Mouse (Mus musculus): Measurements from ENCODE around the gene Dis3.

Dis3 gene

DNA sequence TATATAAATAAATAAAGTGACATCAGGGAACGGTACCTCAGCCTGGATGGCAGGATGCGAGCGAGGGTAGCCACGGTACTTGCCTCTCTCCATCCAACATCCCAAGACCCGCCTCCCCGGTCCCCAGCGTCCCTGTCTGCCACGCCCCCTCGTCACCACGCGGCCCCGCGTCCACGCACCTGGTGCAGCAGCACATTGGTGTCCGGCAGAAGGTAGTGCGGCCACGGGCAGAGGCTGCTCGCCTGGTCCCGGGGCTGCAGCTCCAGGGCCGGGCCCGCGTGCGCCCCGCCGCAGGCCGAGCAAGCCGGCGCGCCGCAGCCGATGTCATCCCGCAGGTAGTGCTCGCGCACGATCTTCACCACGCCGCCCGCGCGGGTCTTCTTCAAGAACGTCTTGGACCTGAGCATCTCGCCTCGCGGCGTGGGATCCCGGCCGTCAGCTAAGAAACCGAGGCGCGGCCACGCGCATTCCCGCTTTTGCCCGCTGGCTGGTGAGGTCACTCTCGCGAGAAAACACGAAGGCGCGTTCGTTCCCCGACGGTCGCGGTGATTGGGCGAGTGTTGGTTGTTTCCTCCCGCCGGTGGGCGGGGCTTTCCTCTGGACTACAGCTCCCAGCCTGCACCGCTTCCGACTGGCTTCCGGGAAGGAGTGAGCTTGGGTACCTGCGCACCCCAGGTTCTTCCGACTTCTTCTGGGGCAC is at the start of gene Dis3, which contains the start of gene Pibf1:
Dis3 (minus strand) TSS at position 504 of the 700 bp plus-strand sequence.
Pibf1 (plus strand) TSS at position 158 of the 700 bp plus-strand sequence.
- DNase-seq: peak; percentile 100

- DNase-seq: no peak
Measured at GRCm38 (mm10) chr14:99146841-99147240, 47.3 kb upstream of the Dis3 start.

GRCm38 (mm10) chr14:99141786-99142633 is 42.4 kb upstream of the Dis3 start:
- DNase-seq: peak; percentile 88

DNA sequence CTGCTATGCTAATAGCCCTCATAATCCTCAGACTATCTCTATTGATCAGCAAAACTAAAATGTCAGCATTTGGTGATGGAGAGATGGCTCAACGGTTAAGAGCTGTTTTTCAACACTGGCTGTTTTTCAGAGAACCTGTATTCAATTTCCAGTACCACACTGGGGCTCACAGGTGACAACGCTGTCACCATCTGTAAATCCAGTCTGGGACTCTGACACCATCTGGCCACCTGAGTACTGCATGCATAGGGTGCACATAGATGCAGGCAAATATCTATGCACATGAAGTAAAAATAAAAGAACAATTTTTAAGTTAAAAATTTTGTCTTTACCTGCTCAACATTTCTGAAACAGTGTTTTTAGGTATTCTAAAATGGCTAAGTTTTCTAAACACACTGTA is 40.5 kb upstream of the Dis3 start:
- DNase-seq: no peak

DNA sequence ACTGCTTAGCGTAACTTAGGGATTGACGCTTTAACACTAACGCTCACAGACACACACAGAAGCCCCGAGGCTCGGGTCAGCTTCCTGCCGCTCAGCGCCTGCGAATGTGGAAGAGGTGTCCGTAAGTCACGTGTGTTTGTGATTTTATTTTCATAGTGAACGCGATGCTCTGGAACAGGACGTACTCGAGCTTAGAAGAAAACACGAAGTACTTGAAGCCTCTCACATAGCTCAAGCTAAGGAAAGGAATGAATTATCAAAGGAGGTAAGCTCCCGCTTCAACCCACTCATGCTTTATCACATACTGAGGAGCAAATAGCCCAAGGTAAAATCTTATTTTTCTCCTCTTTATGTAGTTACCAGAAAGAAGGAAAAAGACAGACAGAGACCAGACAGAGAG is 36.7 kb upstream of the Dis3 start:
- no peak for DNase-seq

- DNase-seq: no peak
Measured at GRCm38 (mm10) chr14:99135761-99136160, 36.2 kb upstream of the Dis3 start.

- no peak for DNase-seq
Measured at GRCm38 (mm10) chr14:99134048-99134447, 34.5 kb upstream of the Dis3 start.

- DNase-seq: no peak
Measured at GRCm38 (mm10) chr14:99129050-99129449, 29.5 kb upstream of the Dis3 start.

- DNase-seq: no peak
Measured at GRCm38 (mm10) chr14:99127509-99127908, 27.9 kb upstream of the Dis3 start.

DNA sequence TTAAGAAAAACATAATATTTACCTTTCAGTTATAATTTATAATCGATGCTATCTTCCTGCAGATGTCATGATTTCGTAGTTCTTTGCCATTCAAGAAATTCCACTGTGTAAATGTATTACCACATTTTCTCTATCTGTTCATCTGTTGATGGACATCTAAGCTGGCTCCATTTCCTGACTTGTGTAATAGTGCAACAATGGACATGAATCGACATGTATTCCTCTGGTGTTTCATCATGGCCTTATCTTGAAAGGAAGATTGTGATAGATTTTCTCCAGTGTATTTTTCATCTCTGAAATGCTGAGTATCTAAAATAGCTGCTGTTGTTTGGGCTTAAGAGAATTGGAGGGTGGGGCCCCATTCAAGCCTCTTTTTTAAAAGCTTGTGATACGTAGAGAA is 27.1 kb upstream of the Dis3 start:
- DNase-seq: no peak

GRCm38 (mm10) chr14:99124076-99124475 is 24.5 kb upstream of the Dis3 start:
- DNase-seq: no peak

DNA sequence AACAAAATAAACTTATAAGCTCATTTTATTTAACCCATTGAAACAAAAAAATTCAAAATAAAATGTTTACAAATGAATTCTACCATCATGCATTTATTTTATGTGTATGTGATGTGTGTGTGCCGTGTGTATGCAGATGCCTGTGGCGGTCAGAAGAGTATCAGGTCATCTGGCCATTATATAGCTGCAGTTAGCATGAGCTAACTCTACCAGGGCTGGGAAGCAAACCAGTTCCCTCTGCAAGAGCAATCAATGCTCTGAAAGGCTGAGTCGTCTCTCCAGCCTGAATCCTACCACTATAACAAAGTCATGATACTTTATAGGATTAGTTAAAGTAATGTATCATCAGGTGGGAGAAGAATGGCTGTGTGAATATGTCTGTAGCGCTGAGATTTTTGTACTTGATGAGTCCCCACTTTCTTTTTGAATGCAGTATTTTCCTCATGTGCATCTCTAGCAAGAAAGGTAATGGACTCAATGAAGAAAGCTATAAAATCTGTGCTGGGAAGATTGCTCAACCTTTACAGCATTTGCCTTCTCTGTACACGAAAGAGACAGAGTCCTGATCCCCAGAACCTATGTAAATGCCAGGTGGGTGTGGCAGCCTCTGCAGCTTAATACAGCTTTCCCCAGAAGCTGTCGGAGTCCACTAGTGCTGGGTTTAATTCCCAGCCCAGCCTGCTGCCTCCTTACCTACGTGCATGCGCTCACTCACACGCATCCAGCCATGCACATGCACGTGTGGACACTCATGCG is 22.2 kb upstream of the Dis3 start:
- no peak for DNase-seq

- DNase-seq: no peak
Measured at GRCm38 (mm10) chr14:99117576-99117975, 18.0 kb upstream of the Dis3 start.

GRCm38 (mm10) chr14:99108762-99109161 is 9.2 kb upstream of the Dis3 start:
- DNase-seq: no peak

- no peak for DNase-seq
Measured at GRCm38 (mm10) chr14:99107631-99108187, 8.1 kb upstream of the Dis3 start.

DNA sequence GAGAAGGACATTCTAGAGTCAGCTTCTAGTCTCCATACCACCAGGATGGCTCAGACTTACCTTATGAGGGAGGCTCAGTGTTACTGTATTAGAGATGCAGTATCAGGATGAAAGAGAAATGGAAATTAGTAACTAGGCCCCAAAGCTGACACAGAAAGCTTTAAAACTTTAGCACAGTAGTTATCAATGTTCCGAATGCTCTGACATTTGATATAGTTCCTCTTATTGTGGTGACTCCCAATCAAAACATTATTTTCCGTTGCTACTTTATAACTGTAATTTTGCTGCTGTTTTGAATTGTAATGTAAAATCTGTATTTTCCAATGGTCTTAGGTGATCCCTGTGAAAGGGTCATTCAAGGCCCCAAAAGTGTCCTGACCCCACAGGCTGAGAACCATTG is 7.1 kb upstream of the Dis3 start:
- no peak for DNase-seq

GRCm38 (mm10) chr14:99104542-99105123 is 5.1 kb upstream of the Dis3 start:
- DNase-seq: no peak

DNA sequence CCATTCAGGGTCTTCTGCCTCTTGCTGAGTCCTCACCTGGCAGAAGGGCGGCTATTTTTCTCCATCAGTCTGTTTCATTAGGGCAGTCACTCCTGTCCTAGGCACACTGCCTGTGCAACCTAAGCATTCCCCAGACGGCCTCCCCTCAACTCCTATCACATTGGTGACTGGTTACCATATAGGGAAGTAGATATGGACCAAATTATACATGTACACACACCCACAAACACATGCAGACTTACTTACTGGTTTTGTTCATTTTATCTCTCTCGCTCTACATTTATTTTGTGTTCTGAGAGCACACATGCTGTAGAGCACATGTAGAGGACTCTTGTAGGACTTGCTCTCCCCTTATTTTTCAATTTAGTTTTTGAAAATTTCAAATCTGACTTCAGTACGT is 3.5 kb upstream of the Dis3 start:
- no peak for DNase-seq

DNA sequence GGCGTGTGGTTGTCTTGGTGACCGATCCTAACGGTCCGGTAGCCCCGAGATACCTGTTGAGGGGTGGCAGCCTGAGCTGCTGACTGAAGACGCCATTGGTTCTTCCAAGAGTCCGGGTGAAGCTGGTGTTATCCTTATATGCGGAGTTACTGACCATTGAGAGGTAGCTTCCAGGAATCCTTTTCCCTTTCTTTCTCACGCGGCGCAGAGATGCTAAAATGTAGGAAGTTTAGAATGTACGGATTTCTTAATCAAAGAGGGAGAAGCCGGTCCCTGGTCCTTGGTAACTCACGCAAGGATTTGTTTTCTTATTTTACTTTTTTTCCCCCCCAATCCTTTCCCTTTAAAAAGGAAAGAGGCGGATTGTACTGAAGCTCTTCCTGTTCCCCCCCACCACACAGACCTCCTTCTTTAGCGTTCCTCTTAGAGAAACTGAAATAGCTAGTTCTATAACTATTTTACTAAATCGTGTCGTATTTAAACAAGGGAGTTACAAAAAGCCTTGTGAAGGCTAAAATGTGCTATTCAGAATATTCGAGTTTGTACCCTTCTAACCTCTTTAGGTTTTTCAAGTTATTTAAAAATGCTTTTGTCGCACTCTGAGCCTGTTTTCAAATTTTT is 507 bp upstream of the Dis3 start:
- peak; percentile 18 for DNase-seq

- no peak for DNase-seq
Measured at GRCm38 (mm10) chr14:99088947-99089346, 10.6 kb downstream of the Dis3 start.

DNA sequence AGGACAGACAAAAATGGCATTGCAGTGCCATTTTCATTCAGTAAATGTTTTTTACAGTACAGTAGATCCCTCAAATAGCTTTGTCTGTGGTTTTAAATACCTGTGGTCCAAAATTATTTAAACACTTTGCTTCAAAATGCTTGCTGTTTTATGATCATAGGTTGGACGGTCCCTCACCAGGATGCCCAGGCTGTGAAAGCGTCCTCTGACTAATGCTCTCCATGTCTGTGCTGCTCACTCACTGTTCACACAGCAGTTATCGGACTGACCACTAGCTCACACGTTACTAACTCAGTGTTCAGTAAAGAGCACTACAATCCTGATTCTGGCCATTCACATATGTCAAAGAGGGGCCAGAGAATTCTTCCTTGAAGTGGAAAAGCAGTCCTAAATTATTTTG is 28.4 kb downstream of the Dis3 start:
- DNase-seq: no peak

DNA sequence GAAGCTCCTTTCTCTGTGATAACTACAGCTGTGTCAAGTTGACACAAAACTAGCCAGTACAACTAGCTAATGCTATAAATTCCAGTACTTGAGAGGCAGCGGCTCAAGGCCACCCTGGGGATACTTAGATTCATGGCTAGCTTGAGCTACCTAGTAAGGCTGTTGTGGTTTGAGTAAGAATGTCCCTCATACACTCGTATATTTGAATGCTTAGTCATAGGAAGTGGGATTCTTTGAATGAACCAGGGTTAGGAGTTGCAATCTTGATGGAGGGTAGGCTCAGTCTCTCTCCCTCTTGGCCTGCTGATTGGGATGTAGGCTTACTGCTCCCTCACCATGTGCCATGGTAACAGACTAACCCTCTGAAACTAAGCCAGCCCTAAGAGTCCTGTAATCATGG is 36.5 kb downstream of the Dis3 start:
- no peak for DNase-seq

Data from embryo, embryonic 11 days (tissue).